Comparison of ENCODE assay signal across 8 mouse cellular contexts in genomic region chr1:152955564-152956211, GRCm38 (mm10). TPM values are rescaled to one million over a fixed set of nuclear protein-coding genes. Genes with fewer than 3 reads are reported as not detected.
A peak's percentile ranks its signal among the peaks of the same experiment; 100 is the strongest.
DNase-seq lines count a peak whose midpoint lies in the region; ATAC-seq and TF ChIP-seq lines count a peak whose summit lies in the region.

No protein-coding gene starts in this region.

- no peak overlapping the region for H3K9ac ChIP-seq in heart, embryonic 12.5 days
- H3K9ac ChIP-seq in hindbrain, postnatal 0 days (replicated peaks; ENCODE audit: low read length): peak overlapping the region; percentile 63
- H3K9ac ChIP-seq in midbrain, embryonic 11.5 days (ENCODE audit: low read length): peak overlapping the region; percentile 51

- no peak for DNase-seq in heart, postnatal 25 days (ENCODE audit: low spot score)
- DNase-seq in MN1 (ENCODE audit: low spot score): peak; percentile 46
- peak; percentile 38 for DNase-seq in embryonic facial prominence, embryonic 10.5 days (ENCODE audit: low spot score)
- peak; percentile 50 for DNase-seq in hindbrain, postnatal 0 days (ENCODE audit: low spot score)
- peak; percentile 93 for DNase-seq in midbrain, embryonic 11.5 days (ENCODE audit: low spot score, missing footprints)
- peak; percentile 58 for DNase-seq in testis, postnatal 10 days (ENCODE audit: low spot score)
- no peak for DNase-seq in adrenal gland, postnatal 10 days

- no peak overlapping the region for H3K27ac ChIP-seq in heart, embryonic 12.5 days (ENCODE audit: poor library complexity, severe bottlenecking)
- H3K27ac ChIP-seq in embryonic facial prominence, embryonic 10.5 days (replicated peaks): no peak overlapping the region
- H3K27ac ChIP-seq in hindbrain, postnatal 0 days: peak overlapping the region; percentile 87
- H3K27ac ChIP-seq in midbrain, embryonic 11.5 days (ENCODE audit: low read depth, low read length): no peak overlapping the region

- WGBS in heart, embryonic 12.5 days: 2% methylated on average over 40 of the region's 40 CpGs
- under 1% methylated on average over 40 of the region's 40 CpGs for WGBS in embryonic facial prominence, embryonic 10.5 days
- under 1% methylated on average over 39 of the region's 40 CpGs for WGBS in hindbrain, postnatal 0 days
- WGBS in midbrain, embryonic 11.5 days: under 1% methylated on average over 40 of the region's 40 CpGs

- H3K36me3 ChIP-seq in heart, embryonic 12.5 days: no peaks in the 10 kb centered on the region
- no peaks in the 10 kb centered on the region for H3K36me3 ChIP-seq in embryonic facial prominence, embryonic 10.5 days (replicated peaks)
- no peaks in the 10 kb centered on the region for H3K36me3 ChIP-seq in hindbrain, postnatal 0 days (ENCODE audit: insufficient read depth, low read length)
- H3K36me3 ChIP-seq in midbrain, embryonic 11.5 days (ENCODE audit: control insufficient read depth, insufficient read depth, low read length): no peaks in the 10 kb centered on the region

- intact Hi-C loops in heart, postnatal 25 days (cut with DNase I): no loop called here

- peak overlapping the region; percentile 53 for H3K4me3 ChIP-seq in heart, embryonic 12.5 days
- peak overlapping the region; percentile 65 for H3K4me3 ChIP-seq in embryonic facial prominence, embryonic 10.5 days
- peak overlapping the region; percentile 80 for H3K4me3 ChIP-seq in hindbrain, postnatal 0 days (ENCODE audit: low read length)
- peak overlapping the region; percentile 46 for H3K4me3 ChIP-seq in midbrain, embryonic 11.5 days (ENCODE audit: low read depth, low read length)

- peaks cover 49% of the 10 kb centered on the region for H3K27me3 ChIP-seq in heart, embryonic 12.5 days (replicated peaks)
- peaks cover 60% of the 10 kb centered on the region for H3K27me3 ChIP-seq in embryonic facial prominence, embryonic 10.5 days (replicated peaks; ENCODE audit: low read depth, poor library complexity, severe bottlenecking)
- no peaks in the 10 kb centered on the region; the same call in 1 of the 2 replicates for H3K27me3 ChIP-seq in hindbrain, postnatal 0 days (ENCODE audit: insufficient read depth, low read length)
- peaks cover 33% of the 10 kb centered on the region for H3K27me3 ChIP-seq in midbrain, embryonic 11.5 days (ENCODE audit: control insufficient read depth, insufficient read depth, low read length)

- no peak for TF ChIP-seq CTCF in hindbrain, postnatal 0 days (IDR thresholded peaks at IDR 0.05; ENCODE audit: low read depth)

- no peaks in the 10 kb centered on the region for H3K9me3 ChIP-seq in heart, embryonic 12.5 days (replicated peaks)
- H3K9me3 ChIP-seq in embryonic facial prominence, embryonic 10.5 days: no peaks in the 10 kb centered on the region
- H3K9me3 ChIP-seq in hindbrain, postnatal 0 days (ENCODE audit: low read length): no peaks in the 10 kb centered on the region
- H3K9me3 ChIP-seq in midbrain, embryonic 11.5 days (ENCODE audit: control insufficient read depth, low read length): no peaks in the 10 kb centered on the region

- no peak for ATAC-seq in heart, embryonic 12.5 days (ENCODE audit: insufficient number of reproducible peaks, low FRiP score)
- peak; percentile 44 for ATAC-seq in hindbrain, postnatal 0 days
- peak; percentile 58 for ATAC-seq in midbrain, embryonic 11.5 days (ENCODE audit: low FRiP score)

- H3K4me2 ChIP-seq in heart, embryonic 12.5 days: peak overlapping the region; percentile 82
- peak overlapping the region; percentile 78 for H3K4me2 ChIP-seq in hindbrain, postnatal 0 days (ENCODE audit: low read depth, low read length)
- peak overlapping the region; percentile 55 for H3K4me2 ChIP-seq in midbrain, embryonic 11.5 days

- peaks cover 16% of the 10 kb centered on the region for H3K4me1 ChIP-seq in heart, embryonic 12.5 days (replicated peaks)
- H3K4me1 ChIP-seq in embryonic facial prominence, embryonic 10.5 days: peaks cover 18% of the 10 kb centered on the region
- H3K4me1 ChIP-seq in hindbrain, postnatal 0 days (ENCODE audit: insufficient read depth, low read length): peaks cover 9% of the 10 kb centered on the region; the same call in 1 of the 2 replicates
- peaks cover 8% of the 10 kb centered on the region for H3K4me1 ChIP-seq in midbrain, embryonic 11.5 days (ENCODE audit: control insufficient read depth, insufficient read depth, low read length)

RNA-seq across cellular contexts. Expression of gene Nmnat2, which starts 0.9 kb away (rescaled TPM):
- 0.98 and 1.2 TPM in 2 replicates for polyA plus RNA-seq in heart, embryonic 12.5 days (2016; fragmentation: Nextera tagmentation; extraction: Ambion mirVana)
- total RNA-seq in heart, postnatal 25 days (2021): under 1 TPM; 0.31 to 0.47 TPM
- polyA plus RNA-seq in embryonic facial prominence, embryonic 10.5 days (2016; fragmentation: Nextera tagmentation; extraction: Ambion mirVana): 4.7 and 6.2 TPM in 2 replicates
- total RNA-seq in hindbrain, postnatal 0 days (2014; rRNA removed): 120 and 121 TPM in 2 replicates
- polyA plus RNA-seq in hindbrain, postnatal 0 days (2015; fragmentation: Nextera tagmentation; extraction: Ambion mirVana): 58.0 and 70.5 TPM in 2 replicates
- 15.0 and 20.4 TPM in 2 replicates for polyA plus RNA-seq in midbrain, embryonic 11.5 days (2014; fragmentation: Nextera tagmentation; extraction: Ambion mirVana)
- 1 to 10 TPM; 2.1 to 5.1 TPM for total RNA-seq in adrenal gland, postnatal 10 days (2021)

RNA-seq across cellular contexts. Expression of gene Smg7, which starts 53.2 kb away (rescaled TPM):
- polyA plus RNA-seq in heart, embryonic 12.5 days (2016; fragmentation: Nextera tagmentation; extraction: Ambion mirVana): 32.3 and 34.2 TPM in 2 replicates
- total RNA-seq in heart, postnatal 25 days (2021): 10 to 100 TPM; 36.0 to 43.6 TPM
- 40.3 and 40.8 TPM in 2 replicates for polyA plus RNA-seq in embryonic facial prominence, embryonic 10.5 days (2016; fragmentation: Nextera tagmentation; extraction: Ambion mirVana)
- total RNA-seq in hindbrain, postnatal 0 days (2014; rRNA removed): 60.8 and 65.0 TPM in 2 replicates
- polyA plus RNA-seq in hindbrain, postnatal 0 days (2015; fragmentation: Nextera tagmentation; extraction: Ambion mirVana): 24.6 and 26.9 TPM in 2 replicates
- polyA plus RNA-seq in midbrain, embryonic 11.5 days (2014; fragmentation: Nextera tagmentation; extraction: Ambion mirVana): 42.9 and 45.2 TPM in 2 replicates
- 10 to 100 TPM; 44.7 to 51.1 TPM for total RNA-seq in adrenal gland, postnatal 10 days (2021)

Comparison
In these comparisons a context has a peak if more than half of its experiments do, and no peak if none do; other contexts are left out.
1. DNase-seq: peak in MN1 (single experiment), embryonic facial prominence, embryonic 10.5 days (single experiment), hindbrain, postnatal 0 days (single experiment), midbrain, embryonic 11.5 days (single experiment) and testis, postnatal 10 days (single experiment); none in heart, postnatal 25 days (single experiment) and adrenal gland, postnatal 10 days (single experiment).
2. Peak in every context shown above with its lines, with median percentiles within 50 percentile points of each other: H3K4me2 ChIP-seq and H3K4me3 ChIP-seq.